Mouse (Mus musculus): ENCODE measurements at regions not wholly inside any gene's neighbourhood (a gene's known extent, or its start where the extent isn't known, plus 50 kb on each side); places are given as distances from the start of the nearest gene placed in this dataset.

GRCm38 (mm10) chr2:117868857-117869256 is 242.8 kb upstream of the Thbs1 start:
- no peak for TF ChIP-seq EP300 (IDR thresholded peaks at IDR 0.05; ENCODE audit: insufficient read depth, low read depth, low read length)
- TF ChIP-seq CTCF (IDR thresholded peaks at IDR 0.05): no peak
- no peak for TF ChIP-seq POLR2A (IDR thresholded peaks at IDR 0.05; ENCODE audit: insufficient read depth, low read depth, low read length)
